Mouse (Mus musculus) intestine, embryonic 16.5 days (tissue): ENCODE data around the gene Glrx5. TPM values are rescaled to one million over a fixed set of nuclear protein-coding genes. Genes with fewer than 3 reads are reported as not detected.

Experiments
- ATAC-seq: fragments of 200-750 bp; cut with Nextera tagmentation; 2 replicates; pipeline ENCODE4 v1.8.0; 2017; ENCODE audit warnings: moderate TSS enrichment, moderate library complexity
- H3K27ac ChIP-seq: fragments of 300-500 bp; sonication (generic); 2 replicates; pipeline ENCODE4 v1.5.1; 2014; ENCODE audit warnings: mild to moderate bottlenecking, low read length
- H3K27me3 ChIP-seq: fragments of 300-500 bp; sonication (generic); replicated peaks from 2 replicates; pipeline ENCODE4 v1.6.1; 2014; ENCODE audit warnings: low read length, control low read depth, mixed read lengths; ENCODE audit not compliant: control insufficient read depth, insufficient read depth
- H3K36me3 ChIP-seq: fragments of 300-500 bp; sonication (generic); 2 replicates; pipeline ENCODE4 v1.6.1; 2014; ENCODE audit warnings: low read length, control low read depth; ENCODE audit not compliant: control insufficient read depth, insufficient read depth
- H3K4me1 ChIP-seq: fragments of 300-500 bp; sonication (generic); 2 replicates; pipeline ENCODE4 v1.6.1; 2014; ENCODE audit warnings: low read length, control low read depth, mixed read lengths; ENCODE audit not compliant: control insufficient read depth, insufficient read depth
- H3K4me2 ChIP-seq: fragments of 300-500 bp; sonication (generic); 2 replicates; pipeline ENCODE4 v1.6.1; 2014; ENCODE audit warnings: low read depth, low read length, control low read depth
- H3K4me3 ChIP-seq: fragments of 300-500 bp; sonication (generic); 2 replicates; pipeline ENCODE4 v1.5.1; 2014; ENCODE audit warnings: mild to moderate bottlenecking, low read length
- H3K9ac ChIP-seq: fragments of 300-500 bp; sonication (generic); 2 replicates; pipeline ENCODE4 v1.6.1; 2014; ENCODE audit warnings: low read depth, low read length
- H3K9me3 ChIP-seq: fragments of 300-500 bp; sonication (generic); 2 replicates; pipeline ENCODE4 v1.6.1; 2016; ENCODE audit warnings: low read length, control low read depth; ENCODE audit not compliant: control insufficient read depth
- WGBS: fragments of 180-500 bp; shearing (Covaris S2); extraction: QIAGEN DNeasy Blood & Tissue Kit; methylation state at CpG from one replicate; pipeline ENCODE4 v1.1.7; 2014; 5-methylcytosine and 5-hydroxymethylcytosine counted together
- polyA plus RNA-seq: library from polyadenylated mRNA; unstranded; fragments of >200 nt; fragmentation: Nextera tagmentation; extraction: Ambion mirVana; gene quantifications from 2 replicates; pipeline ENCODE4 v1.2.1, GENCODE M21; 2015

Glrx5 gene
- polyA plus RNA-seq, 1 experiment from 2014 or later, result 199 TPM

DNA sequence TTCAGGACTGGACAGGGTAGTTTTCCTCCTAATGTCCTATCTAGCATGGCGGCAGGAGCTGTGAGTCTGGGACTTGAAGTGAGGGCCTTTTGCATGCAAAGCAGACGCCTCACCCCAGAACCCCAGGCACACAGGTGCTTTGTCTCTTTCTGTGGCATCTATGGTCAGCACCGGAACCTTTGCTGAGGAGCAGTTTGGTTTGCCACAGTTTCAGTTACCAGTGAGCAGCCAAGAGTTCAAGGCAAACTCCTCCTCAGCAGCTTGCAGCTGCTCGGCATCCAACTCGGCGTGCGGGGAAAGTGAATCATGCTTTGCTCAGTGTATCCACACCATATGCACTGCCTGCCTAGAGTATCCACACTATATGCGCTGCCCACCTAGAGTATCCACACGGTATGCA lies 9.7 kb upstream of the Glrx5 start:
- no peaks in the 10 kb centered on the region for H3K27me3 ChIP-seq
- WGBS, result 97% methylated on average over 9 of the region's 9 CpGs
- H3K4me1 ChIP-seq, result no peaks in the 10 kb centered on the region
- H3K4me3 ChIP-seq, result no peak overlapping the region
- H3K9ac ChIP-seq, result no peak overlapping the region
- H3K36me3 ChIP-seq, result no peaks in the 10 kb centered on the region
- no peak overlapping the region for H3K4me2 ChIP-seq
- no peak for ATAC-seq
- 0 out of 2 replicates have a peak, but pooled peaks cover 3% of the 10 kb centered on the region for H3K9me3 ChIP-seq
- H3K27ac ChIP-seq, result no peak overlapping the region

DNA sequence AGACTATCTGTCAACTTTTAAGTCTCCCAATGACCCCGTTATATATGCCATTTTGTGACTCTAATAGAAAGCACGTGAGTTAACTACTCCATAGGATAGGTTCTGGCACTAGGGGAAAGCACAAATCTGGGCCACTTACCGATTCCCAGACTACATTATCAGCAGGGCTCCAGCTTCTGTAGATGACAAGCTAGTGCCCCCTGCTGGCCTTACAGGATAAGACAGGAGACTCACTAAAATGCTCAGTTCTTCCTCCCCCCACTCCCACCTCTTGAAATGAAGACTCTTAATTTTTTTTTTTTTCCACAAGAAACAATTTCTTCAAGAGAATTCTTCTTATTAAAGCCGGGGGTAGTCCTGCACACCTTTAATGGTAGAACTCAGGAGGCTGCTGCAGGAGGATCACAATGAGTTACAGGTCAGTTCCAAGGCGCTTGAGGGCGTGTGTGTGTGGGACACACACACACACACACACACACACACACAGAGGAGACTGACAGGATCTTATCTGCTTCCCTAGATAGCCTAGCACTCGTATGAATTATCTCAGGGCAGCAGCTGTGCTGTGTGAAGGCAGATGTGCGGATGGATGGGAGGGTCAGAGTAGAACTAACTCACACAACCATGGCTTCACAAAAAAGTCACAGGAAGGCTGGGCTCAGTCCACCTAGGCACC lies 7.1 kb upstream of the Glrx5 start:
- Histone ChIP-seq H3K4me2 (no peak overlapping the region), H3K36me3 (peaks cover 5% of the 10 kb centered on the region), H3K4me3 (no peak overlapping the region), H3K4me1 (peaks cover 1% of the 10 kb centered on the region), H3K27me3 (no peaks in the 10 kb centered on the region), H3K9ac (no peak overlapping the region), H3K27ac (no peak overlapping the region), H3K9me3 (0 out of 2 replicates have a peak, but pooled peaks cover 3% of the 10 kb centered on the region)
- WGBS, result 44% methylated on average over 8 of the region's 8 CpGs
- ATAC-seq, result peak; percentile 52

DNA sequence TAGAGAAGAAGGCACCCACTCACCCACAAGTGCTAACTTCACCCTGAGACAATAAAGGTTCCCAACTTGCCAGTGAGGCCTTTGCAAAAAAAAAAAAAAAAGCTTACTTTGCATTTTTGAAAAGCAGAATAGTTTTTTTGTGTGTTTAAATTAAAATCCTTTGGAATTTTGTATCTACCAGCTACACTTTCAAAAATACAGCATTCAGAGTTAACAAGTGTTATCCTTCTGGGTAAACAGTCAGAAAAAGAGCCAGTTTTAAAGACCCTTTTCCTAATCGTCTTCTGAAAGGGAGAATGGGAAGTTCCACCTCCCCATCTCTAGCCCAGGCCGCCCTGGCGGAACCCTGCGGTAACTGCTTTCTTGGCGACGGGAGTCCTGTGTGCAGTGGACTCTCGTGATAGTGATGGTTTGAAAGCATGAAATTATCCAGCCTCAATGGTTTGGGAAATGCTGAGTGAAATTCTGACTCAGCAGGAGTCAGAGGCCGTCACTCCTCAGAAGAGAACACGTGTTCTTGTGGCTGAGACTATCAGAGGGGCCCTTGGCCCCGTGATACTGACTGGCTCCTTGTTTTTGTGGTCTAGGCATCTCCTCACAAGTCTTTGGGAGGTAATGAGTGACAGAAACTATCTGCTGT lies 6.4 kb upstream of the Glrx5 start:
- Histone ChIP-seq H3K9me3 (0 out of 2 replicates have a peak, but pooled peaks cover 3% of the 10 kb centered on the region), H3K9ac (no peak overlapping the region), H3K36me3 (peaks cover 5% of the 10 kb centered on the region), H3K4me3 (no peak overlapping the region), H3K27ac (no peak overlapping the region), H3K27me3 (no peaks in the 10 kb centered on the region), H3K4me1 (peaks cover 8% of the 10 kb centered on the region), H3K4me2 (no peak overlapping the region)
- no peak for ATAC-seq
- 63% methylated on average over 10 of the region's 10 CpGs for WGBS

DNA sequence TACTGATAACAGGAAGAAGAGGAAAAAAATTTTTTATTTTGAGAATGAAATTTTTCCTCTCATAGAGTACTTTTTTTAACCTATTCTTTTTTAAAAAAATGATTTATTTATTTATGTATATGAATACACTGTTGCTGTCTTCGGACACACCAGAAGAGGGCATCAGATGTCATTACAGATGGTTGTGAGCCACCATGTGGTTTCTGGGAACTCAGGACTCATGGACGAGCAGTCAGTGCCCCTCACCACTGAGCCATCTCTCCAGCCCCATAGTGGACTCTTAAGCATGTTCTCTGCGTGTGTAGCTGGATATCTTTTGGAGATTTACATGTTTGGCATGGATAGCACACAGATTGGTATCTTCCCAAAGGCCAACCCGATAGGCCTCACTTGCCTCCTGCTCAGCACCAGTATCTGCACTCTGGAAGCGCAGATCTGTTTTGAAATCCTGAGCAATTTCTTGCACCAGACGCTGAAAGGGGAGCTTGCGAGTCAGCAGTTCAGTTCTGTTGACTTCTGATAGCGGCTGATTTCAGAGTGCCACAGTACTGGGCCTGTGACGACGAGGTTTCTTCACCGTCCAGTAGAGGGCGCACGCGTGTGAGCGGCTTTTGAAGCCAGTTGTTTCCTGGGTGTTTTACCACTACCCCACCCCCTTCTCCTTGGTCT lies 5.0 kb upstream of the Glrx5 start:
- peaks cover 5% of the 10 kb centered on the region for H3K36me3 ChIP-seq
- 0 out of 2 replicates have a peak, but pooled peaks have one; percentile 8 for ATAC-seq
- no peak overlapping the region for H3K9ac ChIP-seq
- peaks cover 10% of the 10 kb centered on the region for H3K4me1 ChIP-seq
- H3K27ac ChIP-seq, result no peak overlapping the region
- WGBS, result 32% methylated on average over 15 of the region's 15 CpGs
- 0 out of 2 replicates have a peak, but pooled peaks cover 3% of the 10 kb centered on the region for H3K9me3 ChIP-seq
- H3K27me3 ChIP-seq, result no peaks in the 10 kb centered on the region
- H3K4me2 ChIP-seq, result no peak overlapping the region
- H3K4me3 ChIP-seq, result no peak overlapping the region

DNA sequence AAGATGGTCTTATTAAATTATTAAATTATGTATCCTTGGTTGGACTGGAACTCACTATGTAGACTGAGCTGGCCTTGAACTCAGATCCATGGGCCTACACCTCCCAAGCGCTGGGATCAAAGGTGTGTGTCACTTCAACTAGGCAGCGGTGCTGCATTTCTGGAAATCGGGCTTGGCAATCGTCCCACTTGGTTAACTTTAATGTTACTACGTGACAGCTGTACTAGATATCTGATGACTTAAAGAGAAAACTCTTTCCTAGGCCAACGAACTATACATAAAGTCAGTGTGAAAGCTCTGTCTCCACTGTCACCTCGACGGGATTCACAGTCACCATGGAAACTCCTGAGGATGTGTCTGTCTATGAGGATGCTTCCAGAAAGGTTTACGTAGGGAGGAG lies 2.6 kb upstream of the Glrx5 start:
- Histone ChIP-seq H3K9me3 (no peaks in the 10 kb centered on the region), H3K27me3 (no peaks in the 10 kb centered on the region), H3K27ac (no peak overlapping the region), H3K36me3 (peaks cover 5% of the 10 kb centered on the region), H3K4me3 (no peak overlapping the region), H3K4me2 (no peak overlapping the region), H3K4me1 (peaks cover 24% of the 10 kb centered on the region), H3K9ac (no peak overlapping the region)
- ATAC-seq, result no peak
- 89% methylated on average over 9 of the region's 9 CpGs for WGBS

DNA sequence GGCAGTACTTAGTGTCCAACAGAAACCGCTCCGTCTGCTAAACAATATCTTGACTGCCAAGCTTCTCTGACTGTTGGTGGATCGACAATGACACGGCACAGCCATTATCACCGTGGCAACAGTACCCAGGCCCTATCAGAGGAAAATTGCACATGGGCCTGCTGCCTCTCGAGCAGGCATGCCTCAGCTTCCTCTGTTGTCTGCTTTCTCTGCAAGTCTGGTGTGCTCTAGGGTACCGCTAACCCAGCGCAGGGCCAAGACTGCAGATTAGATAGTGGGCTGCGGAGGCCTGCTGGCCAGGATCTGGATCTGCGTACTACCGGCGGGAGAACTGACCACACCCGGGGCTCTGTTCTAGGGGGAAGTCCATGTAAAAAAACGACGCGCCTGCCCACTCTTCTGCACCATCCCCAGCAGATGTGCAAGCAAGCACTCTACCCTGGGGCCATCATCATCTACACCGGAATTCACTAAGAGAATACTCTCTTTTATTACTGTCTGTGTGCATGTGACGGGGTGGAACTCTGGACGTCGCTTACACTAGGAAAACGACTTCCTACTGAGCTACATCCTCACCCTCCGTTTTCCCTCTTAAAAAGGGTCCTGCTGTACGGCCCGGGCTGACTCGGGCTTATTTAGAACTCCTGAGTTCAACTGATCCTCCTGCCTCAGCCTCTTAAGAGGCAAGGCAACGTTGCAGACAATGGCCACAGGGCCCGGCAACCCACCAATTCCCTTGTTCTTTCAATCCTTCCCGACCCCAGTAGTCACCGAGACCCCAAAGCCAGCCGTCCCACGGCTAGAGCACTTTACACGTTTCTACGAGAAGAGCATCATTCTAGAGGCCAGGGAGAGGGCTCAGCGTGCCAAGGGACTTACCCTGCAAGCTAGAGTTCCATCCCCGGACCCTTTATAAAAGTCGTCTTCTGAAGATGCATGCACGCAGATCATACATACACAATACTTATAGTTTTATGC lies 1.1 kb upstream of the Glrx5 start:
- 6% methylated on average over 37 of the region's 37 CpGs for WGBS
- Histone ChIP-seq H3K36me3 (peaks cover 5% of the 10 kb centered on the region), H3K27me3 (no peaks in the 10 kb centered on the region), H3K4me2 (peak overlapping the region; percentile 92), H3K9me3 (no peaks in the 10 kb centered on the region), H3K4me3 (peak overlapping the region; percentile 82), H3K27ac (peak overlapping the region; percentile 55), H3K4me1 (peaks cover 29% of the 10 kb centered on the region), H3K9ac (peak overlapping the region; percentile 80)
- no peak for ATAC-seq

DNA sequence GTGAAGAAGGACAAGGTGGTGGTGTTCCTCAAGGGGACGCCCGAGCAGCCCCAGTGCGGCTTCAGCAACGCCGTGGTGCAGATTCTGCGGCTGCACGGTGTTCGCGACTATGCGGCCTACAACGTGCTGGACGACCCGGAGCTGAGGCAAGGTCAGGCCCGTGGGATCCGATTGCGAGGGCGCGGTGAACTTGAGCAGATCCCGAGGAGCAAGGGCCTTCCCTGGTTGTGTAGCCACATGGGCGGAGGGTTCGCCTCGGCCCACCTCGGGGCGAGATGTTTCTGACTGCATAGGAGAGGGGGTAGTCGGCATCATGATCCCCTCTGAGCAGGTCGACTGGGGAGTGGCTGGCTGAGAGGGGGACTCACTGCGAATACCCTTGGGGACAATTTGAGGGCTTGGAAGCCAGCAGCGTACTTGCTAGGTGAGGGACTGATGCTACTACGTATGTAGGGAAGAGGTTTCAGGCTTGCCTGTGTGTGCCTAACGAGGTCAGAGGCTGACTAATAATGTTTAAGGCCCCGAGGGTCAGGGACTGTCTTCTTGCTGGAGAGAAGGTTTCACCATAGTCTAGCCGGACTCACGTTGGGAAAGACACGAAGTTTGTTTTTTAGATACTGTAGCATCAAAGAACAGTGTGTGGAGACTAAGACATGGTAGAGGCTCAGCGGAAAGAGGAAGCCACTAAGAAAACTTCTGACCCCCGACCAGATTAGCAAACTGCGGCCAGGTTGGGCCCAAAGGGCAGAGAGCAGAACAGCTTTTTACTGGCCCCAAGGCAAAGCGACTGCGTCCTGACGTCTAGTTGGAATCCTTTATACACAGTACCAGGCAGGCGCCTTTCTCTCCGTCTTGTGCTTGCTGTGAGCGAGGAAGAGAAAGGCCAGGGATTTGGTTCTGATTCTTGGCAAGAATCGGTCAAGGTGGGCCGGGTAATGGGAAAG lies 616 bp downstream of the Glrx5 start:
- H3K9ac ChIP-seq, result peak overlapping the region; percentile 90
- WGBS, result 2% methylated on average over 45 of the region's 45 CpGs
- peaks cover 5% of the 10 kb centered on the region for H3K36me3 ChIP-seq

DNA sequence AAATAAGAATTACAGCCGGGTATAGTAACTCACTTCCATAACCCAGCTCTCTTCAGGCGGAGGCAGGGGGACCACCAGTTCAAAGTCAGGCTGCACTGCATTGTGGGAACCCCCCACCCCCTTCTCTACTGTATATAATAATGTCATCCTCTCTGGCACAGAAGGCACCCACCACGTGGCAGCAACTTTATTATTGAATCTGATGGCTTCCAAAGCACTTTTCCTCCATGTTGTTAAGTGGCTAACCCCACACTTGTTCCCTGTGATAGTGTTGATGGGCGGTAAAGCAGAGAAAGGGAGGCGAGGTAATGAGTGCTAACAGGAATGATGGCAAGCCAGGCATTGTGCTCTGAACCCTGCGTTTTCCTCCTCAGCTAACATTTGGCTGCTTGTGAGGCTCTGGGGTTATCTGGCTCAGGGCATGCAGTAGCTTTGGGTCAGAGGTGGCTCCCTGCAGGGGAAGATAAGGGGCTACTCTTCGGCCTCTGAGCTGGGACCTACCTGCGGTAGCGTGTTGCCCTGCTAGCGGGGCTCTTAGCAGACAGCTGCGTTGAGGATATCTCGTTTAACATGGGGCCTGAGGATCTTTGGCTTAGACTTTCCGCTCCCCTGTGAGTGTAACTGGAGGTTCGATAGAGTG lies 1.8 kb downstream of the Glrx5 start:
- Histone ChIP-seq H3K4me2 (peak overlapping the region; percentile 84), H3K4me1 (peaks cover 46% of the 10 kb centered on the region), H3K9me3 (no peaks in the 10 kb centered on the region), H3K27me3 (no peaks in the 10 kb centered on the region), H3K36me3 (peaks cover 5% of the 10 kb centered on the region), H3K4me3 (peak overlapping the region; percentile 92), H3K27ac (no peak overlapping the region), H3K9ac (peak overlapping the region; percentile 90)
- 62% methylated on average over 14 of the region's 14 CpGs for WGBS
- ATAC-seq, result no peak

More for the DNA sequence above, 616 bp downstream of the Glrx5 start:
- Histone ChIP-seq H3K9me3 (no peaks in the 10 kb centered on the region), H3K27me3 (no peaks in the 10 kb centered on the region), H3K4me2 (peak overlapping the region; percentile 84), H3K4me1 (peaks cover 35% of the 10 kb centered on the region), H3K4me3 (peak overlapping the region; percentile 92), H3K27ac (peak overlapping the region; percentile 85)
- ATAC-seq, result peak; percentile 53
